Mouse (Mus musculus): ENCODE measurements around the gene Cltrn.

The Cltrn gene

GRCm38 (mm10) chrX:164088582-164088981 is at the start of gene Cltrn:
Gene Cltrn, plus strand, starts transcription at chrX:164088830.
- no peak for DNase-seq (ENCODE audit: low spot score)

- DNase-seq (ENCODE audit: low spot score) = no peak
Measured at GRCm38 (mm10) chrX:164038882-164039281, 49.7 kb upstream of the Cltrn start.

- DNase-seq (ENCODE audit: low spot score) = no peak
Measured at GRCm38 (mm10) chrX:164042069-164042468, 46.6 kb upstream of the Cltrn start.

GRCm38 (mm10) chrX:164046736-164047135 is 41.9 kb upstream of the Cltrn start:
- DNase-seq (ENCODE audit: low spot score) = no peak

GRCm38 (mm10) chrX:164055726-164056125 is 32.9 kb upstream of the Cltrn start:
- DNase-seq (ENCODE audit: low spot score) = no peak

GRCm38 (mm10) chrX:164058523-164058922 is 30.1 kb upstream of the Cltrn start:
- no peak for DNase-seq (ENCODE audit: low spot score)

- no peak for DNase-seq (ENCODE audit: low spot score)
Measured at GRCm38 (mm10) chrX:164059070-164059469, 29.6 kb upstream of the Cltrn start.

GRCm38 (mm10) chrX:164066185-164066584 is 22.4 kb upstream of the Cltrn start:
- DNase-seq (ENCODE audit: low spot score) = peak; percentile 26

- DNase-seq (ENCODE audit: low spot score) = no peak
Measured at GRCm38 (mm10) chrX:164068968-164069367, 19.7 kb upstream of the Cltrn start.

- DNase-seq (ENCODE audit: low spot score) = peak; percentile 87
Measured at GRCm38 (mm10) chrX:164076040-164076775, 12.4 kb upstream of the Cltrn start, which contains the start of gene Siah1b. Gene Siah1b, minus strand, starts transcription at chrX:164076493.

- no peak for DNase-seq (ENCODE audit: low spot score)
Measured at GRCm38 (mm10) chrX:164082030-164082429, 6.6 kb upstream of the Cltrn start.

- DNase-seq (ENCODE audit: low spot score) = no peak
Measured at GRCm38 (mm10) chrX:164089916-164090315, 1.3 kb downstream of the Cltrn start.

- no peak for DNase-seq (ENCODE audit: low spot score)
Measured at GRCm38 (mm10) chrX:164092300-164093169, 3.9 kb downstream of the Cltrn start.

- no peak for DNase-seq (ENCODE audit: low spot score)
Measured at GRCm38 (mm10) chrX:164093435-164093834, 4.8 kb downstream of the Cltrn start.

GRCm38 (mm10) chrX:164095838-164096237 is 7.2 kb downstream of the Cltrn start:
- DNase-seq (ENCODE audit: low spot score) = no peak

- DNase-seq (ENCODE audit: low spot score) = no peak
Measured at GRCm38 (mm10) chrX:164101483-164101882, 12.9 kb downstream of the Cltrn start.

- no peak for DNase-seq (ENCODE audit: low spot score)
Measured at GRCm38 (mm10) chrX:164102198-164102597, 13.6 kb downstream of the Cltrn start.

GRCm38 (mm10) chrX:164102656-164103055 is 14.0 kb downstream of the Cltrn start:
- no peak for DNase-seq (ENCODE audit: low spot score)

GRCm38 (mm10) chrX:164111146-164111545 is 22.5 kb downstream of the Cltrn start:
- no peak for DNase-seq (ENCODE audit: low spot score)

- DNase-seq (ENCODE audit: low spot score) = no peak
Measured at GRCm38 (mm10) chrX:164113744-164114143, 25.1 kb downstream of the Cltrn start.

- DNase-seq (ENCODE audit: low spot score) = no peak
Measured at GRCm38 (mm10) chrX:164123942-164124341, 35.3 kb downstream of the Cltrn start.

GRCm38 (mm10) chrX:164133531-164133930 is 44.9 kb downstream of the Cltrn start:
- no peak for DNase-seq (ENCODE audit: low spot score)

- no peak for DNase-seq (ENCODE audit: low spot score)
Measured at GRCm38 (mm10) chrX:164135304-164135818, 46.7 kb downstream of the Cltrn start.

Data from ovary, postnatal 36 days (tissue).